Mouse (Mus musculus) mammary gland, adult 2 months (tissue): Measurements from ENCODE around the gene 1700015F17Rik. TPM values are rescaled to one million over a fixed set of nuclear protein-coding genes. Genes with fewer than 3 reads are reported as not detected.

Experiments
- polyA plus RNA-seq: library from polyadenylated mRNA; depleted of rRNA; stranded (reverse); fragments of >200 nt; gene quantifications from 2 replicates; pipeline ENCODE4 v1.2.3, GENCODE M21; 2012; ENCODE audit warnings: low replicate concordance; rRNA removed

Gene 1700015F17Rik
- not detected in 2 replicates for polyA plus RNA-seq

DNA sequence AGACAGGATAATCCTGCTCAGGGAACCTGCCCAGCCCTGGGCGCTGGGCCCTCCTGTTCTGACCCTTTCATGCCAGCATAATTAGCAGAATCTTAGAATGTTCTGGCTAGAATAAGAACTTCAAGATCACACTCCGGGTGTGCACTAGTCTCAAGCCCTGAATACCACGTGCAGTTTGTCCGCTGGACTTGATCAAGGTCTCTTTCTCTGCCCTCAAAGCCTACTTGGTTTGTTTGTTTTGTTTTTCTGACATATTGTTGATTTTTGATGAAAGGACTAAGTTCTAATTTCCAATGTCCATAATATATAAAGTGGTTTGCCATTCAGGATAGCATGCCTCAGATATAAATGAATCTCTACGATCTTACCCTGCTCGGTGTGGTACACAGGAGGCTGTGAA is at the start of gene 1700015F17Rik:
1700015F17Rik (minus strand) TSS at position 101 of the 400 bp plus-strand sequence.

GRCm38 (mm10) chr5:5514196-5515076 is 35.5 kb upstream of the 1700015F17Rik start, which contains the start of gene Cldn12:
TSS of gene Cldn12 (minus strand) at chr5:5514958.

DNA sequence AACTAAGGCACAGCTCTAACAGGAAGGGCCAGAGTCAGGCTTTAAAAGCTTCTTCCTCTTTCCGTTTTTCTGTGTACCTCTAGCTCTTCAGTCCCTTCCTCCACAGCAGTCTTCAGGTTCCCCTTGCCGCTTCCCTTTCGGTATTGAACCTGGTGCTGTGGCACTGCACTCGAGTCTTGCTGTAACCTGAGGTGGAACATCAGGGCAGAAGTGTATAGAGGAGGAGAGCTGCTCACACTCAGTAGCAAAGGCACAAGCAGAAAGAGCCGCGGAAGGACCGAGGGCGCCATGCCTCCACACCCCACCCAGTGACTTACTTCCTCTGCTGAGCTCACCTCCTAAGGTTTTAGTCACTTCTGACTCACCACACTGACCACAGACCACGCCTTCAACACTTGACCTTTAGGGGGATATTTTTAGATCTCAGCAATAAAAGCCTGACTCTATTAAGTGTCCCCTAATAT is 58.9 kb downstream of the 1700015F17Rik start, which contains the start of gene Cdk14:
Cdk14 (minus strand) TSS at position 321 of the 464 bp plus-strand sequence.

Other genes starting within 250 kb of the 1700015F17Rik start
- 4.7 and 13.6 TPM in 2 replicates for gene Cdk14, start 58.8 kb downstream of the 1700015F17Rik start, polyA plus RNA-seq
- 11.3 and 21.2 TPM in 2 replicates for gene Cldn12, start 35.8 kb upstream of the 1700015F17Rik start, polyA plus RNA-seq
- gene Gtpbp10, start 80.4 kb upstream of the 1700015F17Rik start, polyA plus RNA-seq: 1.2 and 3.4 TPM in 2 replicates
- 0.47 and 0.62 TPM in 2 replicates for gene Gm8773, start 94.7 kb upstream of the 1700015F17Rik start, polyA plus RNA-seq
- gene Cfap69, start 185.1 kb upstream of the 1700015F17Rik start, polyA plus RNA-seq: 0.37 and 0.56 TPM in 2 replicates
- 3.4 and 6.7 TPM in 2 replicates for gene Steap2, start 215.4 kb upstream of the 1700015F17Rik start, polyA plus RNA-seq